Mouse (Mus musculus) adipocyte (in vitro differentiated cells): ENCODE results near the gene Tgfbi.

ENCODE experiments used
- DNase-seq: peaks from one replicate; pipeline ENCODE4 v3.0.0-alpha.2; 2016; ENCODE audit warnings: low spot score

The Tgfbi gene

DNA sequence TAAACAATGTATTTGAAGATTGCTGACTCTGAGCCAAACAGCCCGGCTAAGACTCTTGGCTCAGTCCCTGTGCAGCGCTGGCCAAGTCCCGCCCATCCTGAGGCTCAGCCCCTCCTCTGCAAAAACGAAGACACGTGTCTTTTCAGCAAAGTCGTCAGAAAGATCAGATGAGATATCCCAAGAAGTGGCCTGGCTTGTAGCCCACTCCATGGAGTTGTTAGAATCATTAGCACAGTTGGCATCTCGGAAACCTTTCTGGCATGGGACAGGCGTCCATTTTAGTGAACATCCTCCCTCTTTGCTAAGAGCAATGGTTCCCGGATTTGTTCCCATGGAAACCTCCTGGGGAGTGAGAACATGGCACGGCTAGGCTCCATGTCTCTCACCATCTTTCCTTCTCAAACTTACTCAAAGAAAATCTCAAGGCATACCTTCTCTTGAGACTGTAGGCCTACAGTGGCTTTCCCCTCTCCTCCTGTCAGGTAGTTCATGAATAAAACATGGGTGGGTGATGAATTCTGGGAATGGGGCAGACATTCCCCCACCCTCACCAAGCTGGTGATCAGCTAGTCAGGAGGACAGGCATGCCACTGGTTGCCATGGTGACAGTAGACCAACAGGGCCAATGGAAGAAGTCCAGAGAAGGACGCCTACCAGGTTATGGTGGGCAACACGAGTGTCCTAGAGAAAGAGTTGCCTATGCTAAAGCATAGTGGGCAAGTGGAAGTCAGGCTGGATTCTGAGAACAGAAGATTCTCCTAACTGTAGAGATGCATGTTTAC, 11.3 kb upstream of the Tgfbi start:
- peak; percentile 87 for DNase-seq

DNA sequence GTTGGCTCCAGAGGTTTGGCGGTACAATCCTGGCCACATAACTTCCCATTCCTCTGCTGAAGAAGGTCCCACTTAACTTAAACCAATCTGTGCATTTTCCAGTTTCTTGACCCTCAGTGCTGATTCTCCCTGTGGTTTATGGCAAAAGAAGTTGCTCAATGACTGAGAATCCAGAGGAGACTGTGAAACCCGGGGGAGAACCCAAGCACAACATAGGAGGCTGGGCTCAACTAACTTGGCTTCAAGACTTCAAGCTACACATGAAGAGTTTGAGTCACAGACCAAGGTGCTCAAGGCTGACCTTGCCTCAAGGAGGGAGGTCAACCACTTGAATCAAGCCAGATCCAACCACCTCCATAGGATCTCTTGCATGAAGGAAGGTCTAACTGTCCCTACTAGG, 9.8 kb upstream of the Tgfbi start:
- DNase-seq, result peak; percentile 44

DNA sequence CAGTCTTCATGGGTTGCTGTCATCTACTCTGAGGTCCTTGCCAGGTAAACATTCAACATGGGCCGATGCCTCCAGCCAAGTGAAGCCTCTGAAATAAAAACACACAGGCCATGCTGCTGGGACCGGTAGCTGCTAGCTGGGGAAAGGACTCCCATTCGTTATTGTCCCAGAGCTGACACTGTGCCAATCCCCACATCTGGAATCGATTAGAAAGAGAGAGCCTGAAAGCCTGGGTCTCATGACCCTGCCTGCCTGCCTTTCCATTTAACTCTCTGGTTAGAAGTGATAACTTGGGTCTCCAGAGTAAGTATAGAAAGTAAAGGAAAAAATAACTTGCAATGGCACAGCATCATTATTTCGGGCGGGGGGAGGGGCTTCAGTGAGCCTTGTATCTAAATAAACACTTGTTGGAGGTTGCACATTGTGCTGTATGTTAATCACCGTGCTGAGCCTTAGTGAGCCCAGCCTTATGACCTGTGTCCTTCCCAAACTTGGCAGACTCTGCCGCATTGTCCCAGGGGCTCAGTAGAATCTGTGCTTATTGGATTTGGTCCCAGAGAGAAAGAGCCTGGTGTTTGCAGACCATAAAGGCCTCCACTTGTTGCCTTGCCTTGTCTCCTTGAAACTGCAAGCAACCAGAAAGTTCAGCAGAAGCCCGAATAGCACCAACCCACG, 9.0 kb upstream of the Tgfbi start:
- peak; percentile 98 for DNase-seq

DNA sequence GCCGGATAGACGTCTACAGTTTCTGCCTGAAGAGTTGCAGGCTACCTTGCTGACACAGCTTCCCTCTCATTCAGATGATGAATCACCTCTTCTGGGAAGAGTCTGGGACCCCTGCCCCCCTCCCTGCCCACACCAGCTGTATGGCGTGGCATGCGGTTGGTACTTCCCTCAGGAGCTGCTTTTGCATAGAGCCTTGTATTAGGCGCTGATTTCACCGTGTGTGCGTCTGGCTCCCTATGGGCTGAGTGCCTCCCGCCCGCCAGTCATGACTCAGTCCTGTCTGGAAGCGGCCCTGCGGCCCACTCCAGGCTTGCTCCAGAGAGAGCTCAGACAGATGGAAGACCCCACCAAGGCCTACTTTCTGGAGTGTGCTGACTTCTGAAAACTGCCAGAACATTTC, 8.1 kb upstream of the Tgfbi start:
- DNase-seq, result peak; percentile 63

DNA sequence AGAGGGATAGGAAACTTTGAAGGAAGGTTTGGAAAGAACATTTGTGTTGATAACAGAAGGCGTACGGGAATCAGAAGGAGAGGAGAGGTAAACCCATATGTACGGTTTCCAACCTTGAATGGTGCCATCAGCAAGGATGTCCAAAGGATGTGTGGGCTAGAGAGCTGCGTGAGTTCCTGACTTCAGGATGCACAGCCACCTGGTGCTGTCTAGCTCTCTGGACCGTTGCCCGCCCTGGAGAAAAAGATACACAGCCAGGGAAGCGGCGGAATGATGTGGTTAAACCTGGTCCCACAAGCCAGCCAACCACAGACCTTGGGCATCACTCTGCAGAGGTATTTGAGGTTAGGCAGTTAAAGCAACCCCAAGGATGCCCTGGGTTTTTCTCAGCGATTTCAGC, 3.8 kb upstream of the Tgfbi start:
- DNase-seq, result no peak

DNA sequence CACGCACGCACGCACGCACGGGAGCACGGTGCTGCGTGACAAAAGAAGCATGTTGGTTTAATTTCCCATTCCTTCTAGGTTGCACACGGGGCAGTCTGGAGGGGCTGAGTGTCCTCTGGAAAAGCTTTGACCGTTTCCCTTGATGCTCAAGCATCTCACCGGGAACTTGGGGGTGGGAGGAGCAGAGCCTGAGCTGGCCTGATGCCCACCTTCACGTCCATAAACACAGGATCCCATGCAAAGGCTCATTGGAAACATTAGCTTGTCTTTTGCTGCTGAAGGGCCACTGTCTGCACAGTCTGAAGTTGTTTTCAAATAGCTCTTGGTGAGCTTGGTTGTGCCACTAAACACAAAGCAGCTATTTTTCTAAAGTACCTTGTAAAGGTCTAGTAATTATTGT, 2.6 kb upstream of the Tgfbi start:
- DNase-seq, result no peak

DNA sequence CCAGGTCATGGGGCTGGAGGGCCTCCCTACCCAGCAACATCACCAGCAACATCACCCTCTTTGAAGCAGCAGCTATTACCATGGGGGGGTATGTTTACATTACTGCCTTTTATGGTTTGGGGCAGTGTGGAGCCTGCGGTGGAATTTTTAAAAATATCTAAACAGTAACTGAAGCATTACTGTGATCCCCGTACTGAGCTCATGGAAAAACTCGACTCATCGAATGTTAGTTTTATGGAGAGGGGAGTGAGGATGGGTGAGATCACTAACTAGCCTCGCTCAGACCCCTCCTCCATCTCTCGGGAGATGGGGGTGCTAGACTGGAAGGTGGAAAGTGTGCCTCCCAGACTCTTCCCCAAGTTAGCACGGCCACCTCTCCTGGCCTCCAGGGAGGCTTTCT, 2.1 kb upstream of the Tgfbi start:
- no peak for DNase-seq

DNA sequence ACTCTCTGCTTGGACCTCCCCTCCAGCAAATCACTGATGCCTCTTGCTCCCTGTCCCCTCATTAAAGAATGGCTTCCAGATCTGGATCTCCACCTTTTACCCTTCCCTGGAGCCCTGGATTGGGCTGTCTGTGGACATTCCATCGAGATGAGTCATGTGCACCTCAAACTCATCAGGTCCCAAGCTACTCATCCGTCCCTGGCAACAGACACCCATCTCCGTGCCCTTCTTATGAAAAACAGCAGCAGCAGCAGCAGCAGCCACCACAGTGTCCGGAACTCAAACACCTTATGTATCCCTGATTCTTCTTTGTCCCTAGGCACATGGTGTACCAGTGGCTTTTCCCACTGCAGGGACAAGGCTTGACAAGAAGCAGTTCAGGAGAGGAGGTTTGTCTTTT, 1.5 kb upstream of the Tgfbi start:
- no peak for DNase-seq

DNA sequence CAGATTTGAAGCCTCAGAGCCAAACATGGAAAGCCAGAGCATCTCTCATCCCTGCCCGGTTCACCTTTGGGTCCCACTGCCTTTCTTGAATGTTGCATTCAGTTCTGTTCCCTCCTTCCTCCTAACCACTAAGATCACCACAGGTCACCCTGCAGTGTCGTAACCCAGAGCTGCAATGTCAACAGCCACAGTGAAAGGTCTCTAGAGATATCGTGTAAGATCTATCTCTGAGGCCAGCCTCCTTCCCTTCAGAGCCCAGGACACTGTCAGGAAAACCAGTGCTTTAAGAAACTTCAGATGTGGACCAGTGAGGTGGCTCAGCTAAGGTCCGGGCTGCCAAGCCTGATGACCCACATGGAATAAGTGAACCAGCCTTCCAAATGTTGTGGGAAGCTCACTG, 1.8 kb downstream of the Tgfbi start:
- DNase-seq, result peak; percentile 53

DNA sequence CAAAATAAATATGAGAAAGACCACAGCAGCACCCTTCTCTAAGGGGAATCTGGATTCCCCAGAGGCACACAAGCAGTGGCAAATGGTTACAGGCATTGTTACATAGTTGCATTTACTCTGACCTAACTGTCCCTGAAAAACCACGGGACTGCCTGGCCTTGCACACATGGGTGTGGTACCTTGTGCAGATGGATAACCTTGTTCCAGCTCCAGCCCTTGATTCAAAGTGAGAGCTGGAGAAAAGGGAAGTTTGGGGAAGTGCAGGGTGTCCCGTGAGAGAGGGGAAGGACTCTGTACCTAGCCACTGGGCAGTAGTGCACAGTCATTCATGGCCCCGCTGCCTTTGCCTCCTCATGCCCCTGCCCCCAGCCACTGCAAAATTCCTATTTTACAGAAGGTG, 2.4 kb downstream of the Tgfbi start:
- no peak for DNase-seq

DNA sequence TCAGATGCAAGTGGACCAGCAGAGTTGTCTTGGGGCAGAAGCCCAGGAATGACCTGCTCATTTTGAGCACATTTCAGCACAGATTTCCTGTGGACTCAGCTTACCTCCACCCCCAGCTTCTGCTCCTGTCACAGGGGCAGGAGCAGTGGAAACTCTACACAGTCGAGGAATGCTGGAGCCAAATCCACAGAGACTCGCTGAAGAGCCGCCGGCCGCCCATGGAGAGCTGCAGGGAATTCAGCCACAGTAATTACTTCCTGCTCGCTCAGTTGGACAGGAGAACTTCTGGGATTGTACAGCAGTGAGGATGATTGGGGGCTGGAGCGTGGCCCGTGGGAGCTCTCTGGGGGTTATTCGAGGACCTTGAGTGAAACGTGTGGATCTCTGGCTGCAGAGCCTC, 3.0 kb downstream of the Tgfbi start:
- no peak for DNase-seq

DNA sequence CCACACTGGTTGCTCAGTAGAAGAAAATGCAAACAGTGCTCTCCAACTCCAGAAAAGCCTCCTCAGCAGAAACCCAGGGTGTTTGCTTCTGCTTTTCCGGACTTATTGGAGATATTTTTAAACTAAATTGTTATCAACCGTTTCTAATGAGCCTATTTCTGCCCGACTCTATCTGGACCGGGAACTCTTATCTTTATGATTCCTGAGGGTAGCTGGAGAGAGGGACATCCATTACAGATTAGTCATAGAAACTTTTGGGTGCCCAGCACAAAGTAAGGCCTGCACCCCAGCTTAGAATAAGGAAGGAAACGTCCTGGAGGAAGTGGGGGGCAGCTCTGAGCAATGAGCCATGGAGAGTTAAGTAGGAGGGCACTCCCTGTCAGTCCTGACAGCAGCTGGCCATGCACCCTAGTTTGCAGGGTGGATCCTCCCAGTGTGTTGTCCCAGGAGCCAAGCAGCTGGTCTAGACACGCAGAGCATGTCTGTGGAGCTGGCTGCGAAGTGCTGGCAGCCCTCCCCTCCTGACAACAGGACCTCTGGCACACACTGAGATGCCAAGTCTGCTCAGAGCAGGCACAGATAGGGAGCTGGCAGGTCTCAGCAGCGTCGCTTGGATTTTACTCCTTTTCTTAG, 4.2 kb downstream of the Tgfbi start:
- peak; percentile 91 for DNase-seq

DNA sequence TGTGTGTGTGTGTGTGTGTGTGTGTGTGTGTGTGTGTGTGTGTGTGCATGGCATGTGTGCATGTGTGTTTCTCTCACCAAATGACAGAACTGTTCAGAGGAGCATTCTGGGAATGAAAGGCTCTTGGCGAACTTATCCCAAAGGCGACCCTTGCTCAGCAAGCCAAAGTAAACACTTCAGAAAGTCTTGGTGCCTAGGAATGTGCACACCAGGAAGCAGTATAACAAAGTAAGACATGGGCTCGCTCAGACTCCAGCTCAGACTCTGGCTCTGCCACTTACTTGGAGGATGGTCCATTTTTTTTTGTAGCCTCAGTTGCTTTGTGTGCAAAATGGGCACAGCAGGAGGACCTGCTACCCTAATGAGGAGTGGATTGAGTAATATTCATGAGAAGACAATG, 5.4 kb downstream of the Tgfbi start:
- DNase-seq, result no peak

DNA sequence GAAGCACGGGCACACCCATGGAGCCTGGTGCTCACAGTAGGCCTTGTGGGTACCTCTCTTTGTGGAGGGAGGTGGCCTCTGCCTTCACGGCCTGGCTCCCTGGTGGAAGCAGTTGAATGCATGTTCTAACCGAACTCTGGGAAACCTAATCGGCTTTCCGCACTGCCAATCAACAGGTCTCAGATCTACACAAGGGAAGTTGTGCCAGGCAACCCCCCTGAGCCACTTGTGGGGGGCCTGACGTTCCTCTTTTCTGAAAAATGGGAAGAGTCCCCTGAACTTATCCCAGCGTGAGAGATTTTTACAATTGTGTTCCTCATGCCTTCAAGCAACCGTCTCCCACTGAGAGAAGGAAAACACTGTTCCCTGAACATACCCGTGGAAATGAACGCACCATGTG, 5.9 kb downstream of the Tgfbi start:
- DNase-seq, result no peak

DNA sequence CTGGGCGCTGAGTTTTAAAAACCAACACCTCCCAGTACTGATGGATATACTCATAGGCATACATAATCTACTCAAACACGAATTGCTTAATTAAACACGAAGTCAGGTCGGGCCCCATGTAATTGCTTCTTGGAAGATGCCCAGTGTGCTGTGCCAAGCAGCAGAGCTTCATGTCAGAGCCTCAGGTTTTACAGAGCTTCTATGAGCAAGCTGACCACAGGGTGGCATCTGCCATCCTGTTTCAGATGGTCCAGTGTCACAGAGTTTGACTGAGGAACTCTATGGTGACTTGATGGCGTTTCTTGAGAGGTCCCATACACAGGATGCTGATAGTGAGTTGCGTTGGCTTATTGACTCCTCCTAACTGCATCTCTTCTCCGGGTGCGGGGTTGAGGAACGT, 6.5 kb downstream of the Tgfbi start:
- DNase-seq, result peak; percentile 57

DNA sequence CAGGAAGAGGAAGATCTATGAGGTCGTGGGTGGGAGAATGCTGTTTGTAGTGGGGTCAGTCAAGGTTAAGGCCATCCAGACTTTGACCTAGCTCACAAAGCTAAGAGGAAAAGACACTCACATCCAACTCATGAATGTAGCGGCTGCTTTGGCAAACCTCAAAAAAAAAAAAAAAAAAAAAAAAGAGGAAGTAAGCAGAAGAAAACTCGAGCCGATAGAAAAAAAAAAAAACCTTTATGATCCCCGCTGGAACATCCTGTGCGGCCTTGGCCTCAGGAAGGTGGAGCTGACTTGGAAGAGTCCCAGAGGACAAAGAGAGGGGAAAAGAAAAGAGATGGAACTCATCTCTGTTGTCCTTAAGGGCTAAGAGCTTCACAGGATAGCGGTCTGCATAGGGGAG, 7.1 kb downstream of the Tgfbi start:
- DNase-seq, result no peak

DNA sequence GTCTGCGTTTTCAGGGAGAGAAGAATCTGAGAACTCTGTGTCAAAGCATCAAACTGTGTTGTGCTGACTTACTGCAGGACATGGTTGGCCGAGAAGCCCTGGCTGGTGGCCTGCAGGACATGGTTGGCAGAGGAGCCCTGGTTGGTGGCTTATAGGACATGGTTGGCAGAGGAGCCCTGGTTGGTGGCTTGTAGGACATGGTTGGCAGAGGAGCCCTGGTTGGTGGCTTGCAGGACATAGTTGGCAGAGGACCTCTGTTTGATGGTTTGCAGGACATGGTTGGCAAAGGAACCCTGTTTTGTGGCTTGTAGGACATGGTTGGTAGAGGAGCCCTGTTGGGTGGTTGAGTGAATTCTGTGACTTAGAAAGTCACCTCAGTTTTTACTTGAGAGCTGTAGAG, 7.9 kb downstream of the Tgfbi start:
- DNase-seq, result peak; percentile 54

DNA sequence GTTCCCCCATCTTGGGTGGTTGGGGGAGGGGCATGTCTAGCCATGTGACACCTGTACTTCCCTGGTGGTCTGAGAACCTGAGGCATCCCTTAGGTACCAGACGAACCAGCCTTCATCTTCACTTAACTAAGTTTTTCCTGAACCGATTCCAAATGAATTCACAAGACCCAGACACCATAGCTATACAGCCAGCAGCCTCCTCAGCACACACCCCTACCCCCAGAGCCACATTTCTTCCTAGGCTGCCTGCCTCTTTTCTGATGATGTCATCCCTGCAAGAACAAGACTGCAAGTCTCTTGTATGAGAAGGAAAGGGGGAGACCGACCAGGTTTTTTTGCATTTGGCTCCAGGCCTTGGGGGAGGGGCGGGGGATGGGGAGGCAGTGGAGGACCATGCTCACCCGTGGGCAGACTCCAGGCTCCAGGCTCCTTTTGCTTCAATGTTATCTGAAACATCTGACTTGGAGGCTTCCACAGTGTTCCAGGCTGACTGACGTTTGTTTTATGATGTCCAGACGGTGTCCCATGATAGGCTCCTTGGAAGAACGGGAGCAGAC, 13.0 kb downstream of the Tgfbi start:
- DNase-seq, result no peak

DNA sequence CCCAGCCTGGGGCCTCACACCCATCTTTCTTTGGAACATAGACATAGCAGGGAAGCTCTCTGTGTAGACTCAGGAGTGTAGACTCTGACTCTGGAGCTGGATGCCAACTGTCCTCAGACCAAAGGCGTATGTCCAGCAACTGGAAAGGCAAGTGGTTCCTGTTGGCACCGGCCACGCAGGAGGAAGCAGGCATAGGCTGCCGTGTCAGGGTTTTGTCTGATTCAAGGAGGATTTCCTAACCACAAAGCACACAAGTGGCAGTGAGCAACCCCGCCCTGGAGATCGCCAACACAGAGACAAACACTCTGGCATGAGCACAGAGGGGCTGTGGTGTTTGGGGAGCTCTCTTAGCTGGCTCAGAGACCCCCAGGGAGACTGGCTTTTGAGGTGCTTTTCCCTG, 17.2 kb downstream of the Tgfbi start:
- DNase-seq, result no peak

DNA sequence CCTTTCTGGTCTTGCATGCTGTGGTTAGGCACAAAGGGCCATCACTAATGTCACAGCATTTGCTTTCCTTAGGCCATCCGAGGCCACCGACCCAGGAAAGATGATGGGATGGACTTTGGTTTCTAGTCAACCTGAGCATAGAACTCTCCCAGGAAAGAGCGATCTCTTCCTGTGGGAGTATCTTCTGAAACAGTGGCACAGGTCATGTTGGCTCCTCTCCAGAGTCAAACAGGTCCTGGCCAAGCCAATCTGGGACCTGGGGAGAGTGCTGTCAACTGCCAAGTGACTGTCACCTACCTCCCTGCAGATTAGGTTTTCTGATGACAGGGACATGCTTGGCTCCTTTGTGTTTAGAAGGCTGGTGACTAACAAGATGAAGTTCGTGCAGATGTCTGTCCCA, 20.8 kb downstream of the Tgfbi start:
- no peak for DNase-seq

DNA sequence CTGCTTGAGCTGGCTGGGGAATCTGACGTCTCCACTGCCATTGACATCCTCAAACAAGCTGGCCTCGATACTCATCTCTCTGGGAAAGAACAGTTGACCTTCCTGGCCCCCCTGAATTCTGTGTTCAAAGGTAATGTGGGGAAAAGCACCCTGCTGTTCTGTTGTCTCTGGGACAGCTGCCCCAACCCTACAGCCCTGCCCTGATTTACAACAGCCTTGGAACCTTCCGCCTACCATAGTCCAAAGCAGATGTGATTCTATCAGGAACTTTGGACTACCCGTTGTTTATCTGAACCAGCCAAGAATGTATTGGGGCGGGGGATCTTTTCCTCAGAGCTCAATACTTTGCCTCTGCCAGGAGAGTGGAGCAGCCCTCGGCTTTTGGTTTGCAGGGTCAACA, 21.2 kb downstream of the Tgfbi start:
- peak; percentile 43 for DNase-seq

DNA sequence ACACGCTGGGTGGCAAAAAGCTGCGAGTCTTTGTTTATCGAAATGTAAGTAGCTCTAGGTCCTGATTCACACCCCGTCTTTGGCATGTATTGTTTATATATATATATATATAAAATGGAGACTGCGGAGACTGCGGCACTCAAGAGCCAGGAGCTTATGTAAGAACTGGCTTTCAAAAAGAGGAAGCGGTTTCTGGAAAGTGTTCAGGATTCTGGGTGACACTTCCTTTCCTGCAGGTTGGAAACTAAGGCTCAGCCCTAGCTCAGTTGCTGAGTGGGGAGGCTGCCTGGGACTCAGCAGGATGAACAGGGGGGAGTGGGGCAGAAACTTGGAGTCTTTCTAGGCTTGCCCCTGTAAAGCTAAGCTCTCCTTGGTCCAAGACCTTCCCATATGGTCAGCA, 22.0 kb downstream of the Tgfbi start:
- DNase-seq, result no peak

DNA sequence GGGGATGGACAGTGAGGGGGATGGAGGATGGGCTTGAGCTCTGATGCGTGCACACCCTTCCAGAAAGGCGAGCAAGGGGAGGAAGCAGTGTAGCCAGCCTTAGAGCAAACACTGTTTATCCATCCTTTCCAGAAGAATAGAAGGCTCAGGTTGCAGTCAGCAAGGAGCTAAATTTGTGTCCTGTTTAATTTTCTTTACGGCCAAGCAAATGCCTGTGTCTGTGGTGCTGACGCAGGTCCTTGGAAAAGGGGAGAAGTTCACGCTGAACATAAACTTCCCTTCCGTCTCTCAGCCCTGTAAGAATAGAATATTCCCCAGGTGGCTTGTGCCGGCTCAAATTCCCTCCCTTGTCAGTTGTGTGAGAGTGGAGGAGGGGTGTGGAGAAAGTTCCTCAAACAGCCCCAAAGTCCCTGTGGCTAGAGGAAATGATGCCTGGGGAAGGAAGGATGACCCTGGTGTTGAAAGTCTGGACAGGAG, 24.9 kb downstream of the Tgfbi start:
- DNase-seq, result no peak
